Mouse (Mus musculus): ENCODE data around the gene Arhgdia. TPM values are rescaled to one million over a fixed set of nuclear protein-coding genes. Genes with fewer than 3 reads are reported as not detected.
A peak's percentile ranks its signal among the peaks of the same experiment; 100 is the strongest.

Arhgdia gene
- polyA plus RNA-seq, 1 experiment from 2014 or later: 435 TPM

GRCm38 (mm10) chr11:120538485-120538884 is 42.9 kb downstream of the Arhgdia start:
- Histone ChIP-seq H3K9me3 (ENCODE audit: control insufficient read depth, low read length) (no peaks in the 10 kb centered on the region), H3K4me3 (replicated peaks; ENCODE audit: low read length) (no peak overlapping the region), H3K9ac (no peak overlapping the region; the same call in 1 of the 2 replicates), H3K36me3 (replicated peaks; ENCODE audit: control insufficient read depth, insufficient read depth) (peaks cover 22% of the 10 kb centered on the region), H3K4me2 (replicated peaks) (no peak overlapping the region), H3K27ac (peak overlapping the region; percentile 78), H3K4me1 (replicated peaks; ENCODE audit: control insufficient read depth, insufficient read depth, low read length) (peaks cover 20% of the 10 kb centered on the region), H3K27me3 (ENCODE audit: control insufficient read depth, insufficient read depth, low read length) (peaks cover 8% of the 10 kb centered on the region)
- no peak for ATAC-seq (ENCODE audit: low FRiP score)
- WGBS: 54% methylated on average over 3 of the region's 3 CpGs
- DNase-seq (ENCODE audit: low spot score): no peak

- no peak for ATAC-seq (ENCODE audit: low FRiP score)
- Histone ChIP-seq H3K36me3 (replicated peaks; ENCODE audit: control insufficient read depth, insufficient read depth) (no peaks in the 10 kb centered on the region), H3K27ac (no peak overlapping the region), H3K9ac (no peak overlapping the region), H3K9me3 (ENCODE audit: control insufficient read depth, low read length) (no peaks in the 10 kb centered on the region), H3K4me3 (replicated peaks; ENCODE audit: low read length) (no peak overlapping the region), H3K4me1 (replicated peaks; ENCODE audit: control insufficient read depth, insufficient read depth, low read length) (peaks cover 20% of the 10 kb centered on the region), H3K27me3 (ENCODE audit: control insufficient read depth, insufficient read depth, low read length) (peaks cover 35% of the 10 kb centered on the region), H3K4me2 (replicated peaks) (no peak overlapping the region)
- no peak for DNase-seq (ENCODE audit: low spot score)
- 78% methylated on average over 3 of the region's 3 CpGs for WGBS
Observed at GRCm38 (mm10) chr11:120535804-120536203, 45.6 kb downstream of the Arhgdia start.

GRCm38 (mm10) chr11:120535145-120535544 is 46.3 kb downstream of the Arhgdia start:
- DNase-seq (ENCODE audit: low spot score): no peak
- Histone ChIP-seq H3K27me3 (ENCODE audit: control insufficient read depth, insufficient read depth, low read length) (peaks cover 42% of the 10 kb centered on the region), H3K36me3 (replicated peaks; ENCODE audit: control insufficient read depth, insufficient read depth) (no peaks in the 10 kb centered on the region), H3K9ac (no peak overlapping the region), H3K27ac (no peak overlapping the region), H3K4me2 (replicated peaks) (no peak overlapping the region), H3K4me3 (replicated peaks; ENCODE audit: low read length) (no peak overlapping the region), H3K4me1 (replicated peaks; ENCODE audit: control insufficient read depth, insufficient read depth, low read length) (peaks cover 22% of the 10 kb centered on the region), H3K9me3 (ENCODE audit: control insufficient read depth, low read length) (no peaks in the 10 kb centered on the region)
- no peak for ATAC-seq (ENCODE audit: low FRiP score)
- WGBS: 75% methylated on average over 3 of the region's 3 CpGs

GRCm38 (mm10) chr11:120534093-120534492 is 47.3 kb downstream of the Arhgdia start:
- H3K9ac ChIP-seq: no peak overlapping the region
- DNase-seq (ENCODE audit: low spot score): no peak
- peaks cover 52% of the 10 kb centered on the region for H3K27me3 ChIP-seq (ENCODE audit: control insufficient read depth, insufficient read depth, low read length)
- H3K4me3 ChIP-seq (replicated peaks; ENCODE audit: low read length): no peak overlapping the region
- no peak overlapping the region for H3K4me2 ChIP-seq (replicated peaks)
- no peak for ATAC-seq (ENCODE audit: low FRiP score)
- no peaks in the 10 kb centered on the region for H3K9me3 ChIP-seq (ENCODE audit: control insufficient read depth, low read length)
- WGBS: 89% methylated on average over 8 of the region's 8 CpGs
- no peaks in the 10 kb centered on the region for H3K36me3 ChIP-seq (replicated peaks; ENCODE audit: control insufficient read depth, insufficient read depth)
- no peak overlapping the region for H3K27ac ChIP-seq
- H3K4me1 ChIP-seq (replicated peaks; ENCODE audit: control insufficient read depth, insufficient read depth, low read length): peaks cover 12% of the 10 kb centered on the region

GRCm38 (mm10) chr11:120531646-120532045 is 49.8 kb downstream of the Arhgdia start:
- WGBS: 33% methylated on average over 9 of the region's 9 CpGs

GRCm38 (mm10) chr11:120530085-120530964 is 51.1 kb downstream of the Arhgdia start, which contains the start of gene Gcgr:
Gene Gcgr, plus strand, starts transcription at chr11:120530699.
- Histone ChIP-seq H3K4me3 (replicated peaks; ENCODE audit: low read length) (peak within 1 kb of the TSS; percentile 33), H3K36me3 (replicated peaks; ENCODE audit: control insufficient read depth, insufficient read depth) (no peaks in the 10 kb centered on the region), H3K27ac (no peak within 1 kb of the TSS), H3K27me3 (ENCODE audit: control insufficient read depth, insufficient read depth, low read length) (peaks cover 67% of the 10 kb centered on the region), H3K9me3 (ENCODE audit: control insufficient read depth, low read length) (no peaks in the 10 kb centered on the region), H3K9ac (peak within 1 kb of the TSS; percentile 50), H3K4me1 (replicated peaks; ENCODE audit: control insufficient read depth, insufficient read depth, low read length) (peaks cover 4% of the 10 kb centered on the region; the same call in 1 of the 2 replicates), H3K4me2 (replicated peaks) (peak within 1 kb of the TSS; percentile 57)
- no peak for DNase-seq (ENCODE audit: low spot score)
- no peak for ATAC-seq (ENCODE audit: low FRiP score)
- 8% methylated on average over 52 of the region's 62 CpGs for WGBS

More at GRCm38 (mm10) chr11:120531646-120532045, 49.8 kb downstream of the Arhgdia start:
- Histone ChIP-seq H3K9ac (no peak overlapping the region), H3K9me3 (ENCODE audit: control insufficient read depth, low read length) (no peaks in the 10 kb centered on the region), H3K27ac (no peak overlapping the region), H3K4me1 (replicated peaks; ENCODE audit: control insufficient read depth, insufficient read depth, low read length) (peaks cover 4% of the 10 kb centered on the region; the same call in 1 of the 2 replicates), H3K36me3 (replicated peaks; ENCODE audit: control insufficient read depth, insufficient read depth) (no peaks in the 10 kb centered on the region), H3K4me2 (replicated peaks) (no peak overlapping the region), H3K27me3 (ENCODE audit: control insufficient read depth, insufficient read depth, low read length) (peaks cover 67% of the 10 kb centered on the region), H3K4me3 (replicated peaks; ENCODE audit: low read length) (no peak overlapping the region)
- ATAC-seq (ENCODE audit: low FRiP score) (no peak), DNase-seq (ENCODE audit: low spot score) (no peak)

GRCm38 (mm10) chr11:120528903-120529302 is 52.5 kb downstream of the Arhgdia start:
- H3K4me1 ChIP-seq (replicated peaks; ENCODE audit: control insufficient read depth, insufficient read depth, low read length): peaks cover 4% of the 10 kb centered on the region; the same call in 1 of the 2 replicates
- peaks cover 61% of the 10 kb centered on the region for H3K27me3 ChIP-seq (ENCODE audit: control insufficient read depth, insufficient read depth, low read length)
- ATAC-seq (ENCODE audit: low FRiP score) (no peak), DNase-seq (ENCODE audit: low spot score) (no peak)
- H3K4me2 ChIP-seq (replicated peaks): no peak overlapping the region
- no peaks in the 10 kb centered on the region for H3K9me3 ChIP-seq (ENCODE audit: control insufficient read depth, low read length)
- 50% methylated on average over 4 of the region's 4 CpGs for WGBS
- H3K9ac ChIP-seq: no peak overlapping the region
- H3K4me3 ChIP-seq (replicated peaks; ENCODE audit: low read length): no peak overlapping the region
- no peak overlapping the region for H3K27ac ChIP-seq
- H3K36me3 ChIP-seq (replicated peaks; ENCODE audit: control insufficient read depth, insufficient read depth): no peaks in the 10 kb centered on the region

Small RNA genes within 50 kb of the gene (microRNA-seq; reads per million reads assigned to microRNA genes)
- gene Mir6936: 0.81 reads per million

Other genes with a start within 250 kb of the Arhgdia start
- 4,053 and 4,080 TPM in 2 replicates for gene Actg1, start 233.1 kb downstream of the Arhgdia start, polyA plus RNA-seq (2014; fragmentation: Nextera tagmentation; extraction: Ambion mirVana)
- gene Fscn2, start 220.1 kb downstream of the Arhgdia start, polyA plus RNA-seq (2014; fragmentation: Nextera tagmentation; extraction: Ambion mirVana): 1.6 and 2.2 TPM in 2 replicates
- 85.6 and 90.1 TPM in 2 replicates for gene Faap100, start 202.9 kb downstream of the Arhgdia start, polyA plus RNA-seq (2014; fragmentation: Nextera tagmentation; extraction: Ambion mirVana)
- 37.4 and 39.3 TPM in 2 replicates for gene Nploc4, start 143.9 kb downstream of the Arhgdia start, polyA plus RNA-seq (2014; fragmentation: Nextera tagmentation; extraction: Ambion mirVana)
- gene Tspan10, start 139.0 kb downstream of the Arhgdia start, polyA plus RNA-seq (2014; fragmentation: Nextera tagmentation; extraction: Ambion mirVana): not detected in 2 replicates
- gene Pde6g, start 128.1 kb downstream of the Arhgdia start, polyA plus RNA-seq (2014; fragmentation: Nextera tagmentation; extraction: Ambion mirVana): 0.40 TPM in 2 replicates
- 11.4 and 12.4 TPM in 2 replicates for gene Oxld1, start 123.6 kb downstream of the Arhgdia start, polyA plus RNA-seq (2014; fragmentation: Nextera tagmentation; extraction: Ambion mirVana)
- gene Ccdc137, start 123.5 kb downstream of the Arhgdia start, polyA plus RNA-seq (2014; fragmentation: Nextera tagmentation; extraction: Ambion mirVana): 19.9 and 20.8 TPM in 2 replicates
- gene Arl16, start 114.0 kb downstream of the Arhgdia start, polyA plus RNA-seq (2014; fragmentation: Nextera tagmentation; extraction: Ambion mirVana): 56.1 and 56.3 TPM in 2 replicates
- gene Mrpl12, start 97.0 kb downstream of the Arhgdia start, polyA plus RNA-seq (2014; fragmentation: Nextera tagmentation; extraction: Ambion mirVana): 131 and 132 TPM in 2 replicates
- 28.5 and 29.8 TPM in 2 replicates for gene Slc25a10, start 89.8 kb downstream of the Arhgdia start, polyA plus RNA-seq (2014; fragmentation: Nextera tagmentation; extraction: Ambion mirVana)
- gene Gcgr, start 50.9 kb downstream of the Arhgdia start, polyA plus RNA-seq (2014; fragmentation: Nextera tagmentation; extraction: Ambion mirVana): 0.27 and 0.32 TPM in 2 replicates
- 248 and 261 TPM in 2 replicates for gene Mcrip1, start 31.9 kb downstream of the Arhgdia start, polyA plus RNA-seq (2014; fragmentation: Nextera tagmentation; extraction: Ambion mirVana)
- gene Ppp1r27, start 30.5 kb downstream of the Arhgdia start, polyA plus RNA-seq (2014; fragmentation: Nextera tagmentation; extraction: Ambion mirVana): 0.29 TPM in 1 of 2 replicates, not detected in the other
- gene P4hb, start 8.4 kb downstream of the Arhgdia start, polyA plus RNA-seq (2014; fragmentation: Nextera tagmentation; extraction: Ambion mirVana): 295 and 326 TPM in 2 replicates
- 237 and 252 TPM in 2 replicates for gene Alyref, start 16.7 kb upstream of the Arhgdia start, polyA plus RNA-seq (2014; fragmentation: Nextera tagmentation; extraction: Ambion mirVana)
- 227 and 229 TPM in 2 replicates for gene Anapc11, start 16.8 kb upstream of the Arhgdia start, polyA plus RNA-seq (2014; fragmentation: Nextera tagmentation; extraction: Ambion mirVana)
- 0.83 and 1.5 TPM in 2 replicates for gene Npb, start 26.9 kb upstream of the Arhgdia start, polyA plus RNA-seq (2014; fragmentation: Nextera tagmentation; extraction: Ambion mirVana)
- gene Pcyt2, start 36.3 kb upstream of the Arhgdia start, polyA plus RNA-seq (2014; fragmentation: Nextera tagmentation; extraction: Ambion mirVana): 173 and 181 TPM in 2 replicates
- 35.5 and 37.0 TPM in 2 replicates for gene Sirt7, start 43.6 kb upstream of the Arhgdia start, polyA plus RNA-seq (2014; fragmentation: Nextera tagmentation; extraction: Ambion mirVana)
- 35.4 and 37.8 TPM in 2 replicates for gene Mafg, start 52.0 kb upstream of the Arhgdia start, polyA plus RNA-seq (2014; fragmentation: Nextera tagmentation; extraction: Ambion mirVana)
- 16.8 and 17.9 TPM in 2 replicates for gene Pycr1, start 62.1 kb upstream of the Arhgdia start, polyA plus RNA-seq (2014; fragmentation: Nextera tagmentation; extraction: Ambion mirVana)
- 1.1 and 1.4 TPM in 2 replicates for gene Myadml2, start 66.5 kb upstream of the Arhgdia start, polyA plus RNA-seq (2014; fragmentation: Nextera tagmentation; extraction: Ambion mirVana)
- gene Notum, start 79.6 kb upstream of the Arhgdia start, polyA plus RNA-seq (2014; fragmentation: Nextera tagmentation; extraction: Ambion mirVana): 2.2 and 3.5 TPM in 2 replicates
- gene Aspscr1, start 91.3 kb upstream of the Arhgdia start, polyA plus RNA-seq (2014; fragmentation: Nextera tagmentation; extraction: Ambion mirVana): 123 and 136 TPM in 2 replicates
- gene Cenpx, start 132.1 kb upstream of the Arhgdia start, polyA plus RNA-seq (2014; fragmentation: Nextera tagmentation; extraction: Ambion mirVana): 95.7 and 106 TPM in 2 replicates
- 52.7 and 56.5 TPM in 2 replicates for gene Lrrc45, start 132.3 kb upstream of the Arhgdia start, polyA plus RNA-seq (2014; fragmentation: Nextera tagmentation; extraction: Ambion mirVana)
- 124 and 134 TPM in 2 replicates for gene Rac3, start 139.8 kb upstream of the Arhgdia start, polyA plus RNA-seq (2014; fragmentation: Nextera tagmentation; extraction: Ambion mirVana)
- gene Dcxr, start 145.7 kb upstream of the Arhgdia start, polyA plus RNA-seq (2014; fragmentation: Nextera tagmentation; extraction: Ambion mirVana): 9.0 and 13.7 TPM in 2 replicates
- 0.64 and 0.90 TPM in 2 replicates for gene Cbr2, start 150.5 kb upstream of the Arhgdia start, polyA plus RNA-seq (2014; fragmentation: Nextera tagmentation; extraction: Ambion mirVana)
- gene Hmga1b, start 181.2 kb upstream of the Arhgdia start, polyA plus RNA-seq (2014; fragmentation: Nextera tagmentation; extraction: Ambion mirVana): 1.8 and 2.2 TPM in 2 replicates
- 86.1 and 87.0 TPM in 2 replicates for gene Rfng, start 202.6 kb upstream of the Arhgdia start, polyA plus RNA-seq (2014; fragmentation: Nextera tagmentation; extraction: Ambion mirVana)
- gene Gps1, start 202.6 kb upstream of the Arhgdia start, polyA plus RNA-seq (2014; fragmentation: Nextera tagmentation; extraction: Ambion mirVana): 288 and 307 TPM in 2 replicates
- 43.8 and 43.9 TPM in 2 replicates for gene Dus1l, start 214.8 kb upstream of the Arhgdia start, polyA plus RNA-seq (2014; fragmentation: Nextera tagmentation; extraction: Ambion mirVana)
- gene Fasn, start 242.9 kb upstream of the Arhgdia start, polyA plus RNA-seq (2014; fragmentation: Nextera tagmentation; extraction: Ambion mirVana): 119 and 135 TPM in 2 replicates

Measured in hindbrain, embryonic 14.5 days (tissue).